ENCODE assay signal across 8 mouse cellular contexts in the genomic region with DNA sequence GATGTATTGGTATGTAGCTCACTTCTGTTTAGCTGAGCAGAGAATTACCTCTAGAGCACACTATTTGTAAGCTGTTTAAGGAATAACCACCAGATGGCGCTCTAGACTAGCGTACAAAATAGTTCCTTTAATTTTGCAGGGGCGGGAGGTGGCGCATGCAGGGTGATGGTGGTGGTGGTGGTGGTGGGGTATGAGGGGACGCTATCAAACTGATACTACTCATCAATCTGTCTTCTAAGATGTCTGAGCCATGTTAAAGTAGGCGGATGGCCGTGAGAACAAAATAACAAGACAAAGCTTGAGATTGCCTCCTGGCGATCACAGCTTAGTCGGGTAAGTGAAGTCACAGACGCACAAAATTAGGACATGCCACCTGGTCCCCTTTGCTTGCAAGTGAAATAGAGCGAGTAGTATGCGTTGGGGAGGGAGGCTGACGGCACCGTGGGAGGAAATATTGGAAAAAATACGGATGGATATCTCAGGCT.
DNase-seq lines count a peak whose midpoint lies in the region; TF ChIP-seq lines count a peak whose summit lies in the region.
"Had no signal": no experiment of that assay in that cellular context is flagged by ENCODE, and none has a peak within 500 bp of the region (broad histone marks: within the 10 kb centered on the region; RNA-seq: fewer than 3 reads in every experiment).

No protein-coding gene starts in this region.

- no peaks in the 10 kb centered on the region for H3K27me3 ChIP-seq in midbrain, embryonic 10.5 days (ENCODE audit: low read depth, poor library complexity, severe bottlenecking)
- no peaks in the 10 kb centered on the region for H3K27me3 ChIP-seq in testis, adult 2 months (ENCODE audit: control insufficient read depth, insufficient read depth, low read length)
- H3K27me3 ChIP-seq: limb, embryonic 12.5 days had no signal

- peak; percentile 5 for DNase-seq in thymus, postnatal 14 days
- DNase-seq in thymus, postnatal 25 days: no peak
- DNase-seq in c-Kit-positive CD71-positive TER-119-negative erythroid progenitor cells, embryonic 14.5 days (ENCODE audit: low read depth): peak; percentile 6
- peak; percentile 35 to 67 for DNase-seq in frontal cortex, postnatal 36 days (ENCODE audit: low spot score in 2 of 2)
- peak; percentile 47 for DNase-seq in layer of hippocampus, adult 9-10 months (ENCODE audit: low spot score)
- DNase-seq in midbrain, embryonic 10.5 days (ENCODE audit: low spot score): peak; percentile 36

- TF ChIP-seq CTCF in testis, adult 2 months (IDR thresholded peaks at IDR 0.05; ENCODE audit: control insufficient read depth, insufficient read depth, insufficient replicate concordance, low read depth, low read length): peak; percentile 64; the same call in 1 of the 2 replicates

- no peaks in the 10 kb centered on the region for H3K9me3 ChIP-seq in midbrain, embryonic 10.5 days (replicated peaks)
- H3K9me3 ChIP-seq: limb, embryonic 12.5 days had no signal

- no peaks in the 10 kb centered on the region for H3K36me3 ChIP-seq in midbrain, embryonic 10.5 days
- H3K36me3 ChIP-seq in testis, adult 2 months (ENCODE audit: control insufficient read depth, insufficient read depth, low read length): no peaks in the 10 kb centered on the region
- H3K36me3 ChIP-seq: limb, embryonic 12.5 days had no signal

- TF ChIP-seq POLR2A in testis, adult 2 months (IDR thresholded peaks at IDR 0.05; ENCODE audit: control insufficient read depth, low read depth, low read length): no peak

- no peak overlapping the region for H3K27ac ChIP-seq in midbrain, embryonic 10.5 days (replicated peaks)
- no peak overlapping the region for H3K27ac ChIP-seq in testis, adult 2 months (ENCODE audit: control insufficient read depth, insufficient read depth, low read depth, low read length)
- H3K27ac ChIP-seq: limb, embryonic 12.5 days had no signal

- no peaks in the 10 kb centered on the region for H3K4me1 ChIP-seq in midbrain, embryonic 10.5 days
- H3K4me1 ChIP-seq in testis, adult 2 months (ENCODE audit: control insufficient read depth, insufficient read depth, low read length): no peaks in the 10 kb centered on the region; the same call in 1 of the 2 replicates
- H3K4me1 ChIP-seq: limb, embryonic 12.5 days had no signal

- WGBS in midbrain, embryonic 10.5 days: 35% methylated on average over 15 of the region's 15 CpGs

- H3K4me3 ChIP-seq in midbrain, embryonic 10.5 days: 0 out of 2 replicates have a peak overlapping the region, but pooled peaks have one; percentile 11
- H3K4me3 ChIP-seq in testis, adult 2 months (ENCODE audit: control insufficient read depth, low read depth, low read length): no peak overlapping the region
- H3K4me3 ChIP-seq: limb, embryonic 12.5 days had no signal
